Comparison of ENCODE assay signal across 8 mouse cellular contexts in genomic region chr19:31083761-31084160, GRCm38 (mm10). TPM values are rescaled to one million over a fixed set of nuclear protein-coding genes. Genes with fewer than 3 reads are reported as not detected.
DNase-seq lines count a peak whose midpoint lies in the region; ATAC-seq and TF ChIP-seq lines count a peak whose summit lies in the region.

No protein-coding gene starts in this region.

- peaks cover 7% of the 10 kb centered on the region for H3K4me1 ChIP-seq in lung, embryonic 16.5 days (replicated peaks; ENCODE audit: control insufficient read depth, insufficient read depth, low read length)
- peaks cover 20% of the 10 kb centered on the region for H3K4me1 ChIP-seq in heart, postnatal 0 days (ENCODE audit: control insufficient read depth, insufficient read depth)
- peaks cover 12% of the 10 kb centered on the region for H3K4me1 ChIP-seq in liver, postnatal 0 days (ENCODE audit: insufficient read depth)

- peak overlapping the region; percentile 86 for H3K4me2 ChIP-seq in lung, embryonic 16.5 days (ENCODE audit: low read depth, low read length)
- H3K4me2 ChIP-seq in heart, postnatal 0 days (ENCODE audit: low read depth, low read length), result peak overlapping the region; percentile 83
- H3K4me2 ChIP-seq in liver, postnatal 0 days (ENCODE audit: low read depth, low read length), result peak overlapping the region; percentile 95

- no peak for ATAC-seq in CD4-positive, CD25-positive, alpha-beta regulatory T cell, adult 4 months
- ATAC-seq in lung, embryonic 16.5 days (ENCODE audit: low read depth), result no peak
- no peak for ATAC-seq in heart, postnatal 0 days (ENCODE audit: insufficient read depth, low read depth)
- ATAC-seq in liver, postnatal 0 days, result no peak

- no peak for TF ChIP-seq CTCF in heart, postnatal 0 days (IDR thresholded peaks at IDR 0.05; ENCODE audit: low read depth)
- no peak for TF ChIP-seq CTCF in liver, postnatal 0 days (IDR thresholded peaks at IDR 0.05; ENCODE audit: low read depth)

- peak overlapping the region; percentile 74 for H3K9ac ChIP-seq in lung, embryonic 16.5 days (ENCODE audit: low read length)
- H3K9ac ChIP-seq in heart, postnatal 0 days (replicated peaks; ENCODE audit: low read depth, low read length), result peak overlapping the region; percentile 85
- peak overlapping the region; percentile 72 for H3K9ac ChIP-seq in liver, postnatal 0 days (replicated peaks)

- no peak for TF ChIP-seq EP300 in heart, postnatal 0 days (IDR thresholded peaks at IDR 0.05; ENCODE audit: low read depth)
- no peak for TF ChIP-seq EP300 in liver, postnatal 0 days (IDR thresholded peaks at IDR 0.05; ENCODE audit: low read depth)

- peak overlapping the region; percentile 70 for H3K4me3 ChIP-seq in lung, embryonic 16.5 days (ENCODE audit: low read length)
- peak overlapping the region; percentile 77 for H3K4me3 ChIP-seq in heart, postnatal 0 days (ENCODE audit: low read depth, low read length)
- H3K4me3 ChIP-seq in liver, postnatal 0 days (ENCODE audit: low read depth, low read length), result peak overlapping the region; percentile 82

- H3K27me3 ChIP-seq in lung, embryonic 16.5 days (ENCODE audit: control insufficient read depth, insufficient read depth, low read depth, low read length), result no peaks in the 10 kb centered on the region
- H3K27me3 ChIP-seq in heart, postnatal 0 days (ENCODE audit: control insufficient read depth, insufficient read depth, low read length), result no peaks in the 10 kb centered on the region
- no peaks in the 10 kb centered on the region for H3K27me3 ChIP-seq in liver, postnatal 0 days (ENCODE audit: insufficient read depth, low read length)

- peaks cover 14% of the 10 kb centered on the region; the same call in 1 of the 2 replicates for H3K9me3 ChIP-seq in lung, embryonic 16.5 days (ENCODE audit: control insufficient read depth, low read length)
- H3K9me3 ChIP-seq in heart, postnatal 0 days (replicated peaks; ENCODE audit: control insufficient read depth, low read length), result no peaks in the 10 kb centered on the region
- no peaks in the 10 kb centered on the region for H3K9me3 ChIP-seq in liver, postnatal 0 days (ENCODE audit: low read length)

- no peak overlapping the region for H3K27ac ChIP-seq in lung, embryonic 16.5 days (ENCODE audit: low read length)
- H3K27ac ChIP-seq in heart, postnatal 0 days (ENCODE audit: low read depth), result 0 out of 2 replicates have a peak overlapping the region, but pooled peaks have one; percentile 91
- no peak overlapping the region for H3K27ac ChIP-seq in liver, postnatal 0 days (ENCODE audit: low read depth)

- 97% methylated on average over 8 of the region's 8 CpGs for WGBS in lung, embryonic 16.5 days
- 80% methylated on average over 8 of the region's 8 CpGs for WGBS in heart, postnatal 0 days
- WGBS in liver, postnatal 0 days (ENCODE audit: insufficient replicate concordance), result 90% methylated on average over 8 of the region's 8 CpGs

- peak; percentile 6 for DNase-seq in CD4-positive, CD25-positive, alpha-beta regulatory T cell, adult 2 months (ENCODE audit: low read depth, low spot score)
- DNase-seq in lung, postnatal 25 days (ENCODE audit: low spot score), result no peak
- DNase-seq in heart, postnatal 0 days (ENCODE audit: low spot score), result no peak
- no peak for DNase-seq in liver, postnatal 0 days
- DNase-seq in thymus, postnatal 36 days, result peak; percentile 3 to 23
- no peak for DNase-seq in urinary bladder, adult 18-20 months (ENCODE audit: low spot score in 2 of 2)

- peaks cover 30% of the 10 kb centered on the region for H3K36me3 ChIP-seq in lung, embryonic 16.5 days (ENCODE audit: control insufficient read depth, insufficient read depth, low read length)
- H3K36me3 ChIP-seq in heart, postnatal 0 days (replicated peaks; ENCODE audit: control insufficient read depth, insufficient read depth, low read length), result peaks cover 21% of the 10 kb centered on the region; the same call in 1 of the 2 replicates
- peaks cover 19% of the 10 kb centered on the region for H3K36me3 ChIP-seq in liver, postnatal 0 days (replicated peaks; ENCODE audit: insufficient read depth, low read length)

RNA-seq across cellular contexts. Expression of gene Cstf2t, which starts 1.1 kb away (rescaled TPM):
- polyA plus RNA-seq in CD4-positive, CD25-positive, alpha-beta regulatory T cell, adult 4 months (2017; shearing (Covaris generic)), result 10 to 100 TPM; 15.3 to 16.0 TPM
- 41.3 and 42.0 TPM in 2 replicates for polyA plus RNA-seq in lung, embryonic 16.5 days (2015; fragmentation: Nextera tagmentation; extraction: Ambion mirVana)
- 37.8 and 38.8 TPM in 2 replicates for total RNA-seq in heart, postnatal 0 days (2014; rRNA removed; ENCODE audit: low replicate concordance)
- polyA plus RNA-seq in heart, postnatal 0 days (2015; fragmentation: Nextera tagmentation; extraction: Ambion mirVana), result 31.2 and 34.8 TPM in 2 replicates
- 9.9 and 10.2 TPM in 2 replicates for polyA plus RNA-seq in liver, postnatal 0 days (2015; fragmentation: Nextera tagmentation; extraction: Ambion mirVana)

Comparison
In these comparisons a context has a peak if more than half of its experiments do, and no peak if none do; other contexts are left out.
1. DNase-seq: peak in CD4-positive, CD25-positive, alpha-beta regulatory T cell, adult 2 months (single experiment) and thymus, postnatal 36 days (2 of 2); none in lung, postnatal 25 days (single experiment), heart, postnatal 0 days (single experiment), liver, postnatal 0 days (single experiment) and urinary bladder, adult 18-20 months (0 of 2).
2. Peak in every context shown above with its lines, with median percentiles within 50 percentile points of each other: H3K4me2 ChIP-seq, H3K4me3 ChIP-seq and H3K9ac ChIP-seq.